Mouse (Mus musculus) MEL (cell line): ENCODE results near the gene Pla2g6. TPM values are rescaled to one million over a fixed set of nuclear protein-coding genes. Genes with fewer than 3 reads are reported as not detected.

Experiments
- DNase-seq: peaks from one replicate; pipeline ENCODE4 v3.0.0; 2011; ENCODE audit warnings: low read depth, low spot score
- H3K27ac ChIP-seq: 2 replicates; pipeline ENCODE4 v1.5.1; 2012; ENCODE audit warnings: low read depth, mild to moderate bottlenecking, control low read depth, low read length, moderate library complexity; ENCODE audit not compliant: control insufficient read depth
- H3K27me3 ChIP-seq, 2 experiments: fragments of 150-350 bp in 1 of 2; sonication (generic) in 1 of 2; 2 replicates each; pipeline ENCODE4 v1.6.1; 2012; ENCODE audit warnings: low read length in 2 of 2, mild to moderate bottlenecking in 2 of 2, improper control_type of control experiment in 1 of 2, moderate library complexity in 1 of 2; ENCODE audit not compliant: insufficient read depth in 2 of 2, control insufficient read depth in 1 of 2
- H3K36me3 ChIP-seq, 2 experiments: 2 replicates each; pipeline ENCODE4 v1.6.1; 2012 to 2014; ENCODE audit warnings: low read length in 2 of 2, improper control_type of control experiment in 1 of 2, inconsistent platforms in 1 of 2, mild to moderate bottlenecking in 1 of 2; ENCODE audit not compliant: insufficient read depth in 2 of 2, control insufficient read depth in 1 of 2
- H3K4me1 ChIP-seq, 2 experiments: fragments of 150-350 bp in 1 of 2; sonication (generic) in 1 of 2; 2 replicates each; pipeline ENCODE4 v1.6.1; 2012; ENCODE audit warnings: low read length in 2 of 2, improper control_type of control experiment in 1 of 2, mild to moderate bottlenecking in 1 of 2; ENCODE audit not compliant: insufficient read depth in 2 of 2, control insufficient read depth in 1 of 2
- H3K4me3 ChIP-seq, 2 experiments: fragments of 150-350 bp in 1 of 2; sonication (generic) in 1 of 2; 2 replicates each; pipeline ENCODE4 v1.5.1; 2012; ENCODE audit warnings: low read depth in 2 of 2, low read length in 2 of 2, mild to moderate bottlenecking in 2 of 2, moderate library complexity in 2 of 2, control low read depth in 1 of 2, improper control_type of control experiment in 1 of 2; ENCODE audit not compliant: control insufficient read depth in 1 of 2, insufficient read depth in 1 of 2
- H3K79me2 ChIP-seq: 2 replicates; pipeline ENCODE4 v1.6.1; 2012; ENCODE audit warnings: mild to moderate bottlenecking, low read length, moderate library complexity; ENCODE audit not compliant: control insufficient read depth, poor library complexity, insufficient read depth
- H3K9ac ChIP-seq: 2 replicates; pipeline ENCODE4 v1.6.1; 2012; ENCODE audit warnings: low read depth, mild to moderate bottlenecking, control low read depth, low read length, moderate library complexity; ENCODE audit not compliant: control insufficient read depth, poor library complexity, severe bottlenecking
- H3K9me3 ChIP-seq: fragments of 150-350 bp; sonication (generic); replicated peaks from 2 replicates; pipeline ENCODE4 v1.6.1; 2012; ENCODE audit warnings: mild to moderate bottlenecking, low read length, improper control_type of control experiment, moderate library complexity; ENCODE audit not compliant: insufficient read depth
- BHLHE40 ChIP-seq: IDR thresholded peaks from 2 replicates; pipeline ENCODE4 v1.6.1; 2012; ENCODE audit warnings: low read depth, mild to moderate bottlenecking, inconsistent platforms, low read length, improper control_type of control experiment, borderline replicate concordance
- CHD2 ChIP-seq: IDR thresholded peaks from 2 replicates; pipeline ENCODE4 v1.6.1; 2011; ENCODE audit warnings: low read length, improper control_type of control experiment
- CTCF ChIP-seq, 3 experiments: IDR thresholded peaks in 2 of 3; conservative IDR thresholded peaks in 1 of 3; 2 replicates each; pipeline ENCODE4 v1.5.1; 2011 to 2012; ENCODE audit warnings: low read length in 3 of 3, low read depth in 2 of 3, mild to moderate bottlenecking in 2 of 3, improper control_type of control experiment in 1 of 3, inconsistent platforms in 1 of 3, mixed read lengths in 1 of 3, moderate library complexity in 1 of 3; ENCODE audit not compliant: control insufficient read depth in 1 of 3, insufficient read depth in 1 of 3, poor library complexity in 1 of 3, severe bottlenecking in 1 of 3
- ELF1 ChIP-seq: IDR thresholded peaks from 2 replicates; pipeline ENCODE4 v1.6.1; 2014; ENCODE audit warnings: low read depth, mild to moderate bottlenecking, inconsistent platforms, low read length, improper control_type of control experiment, moderate library complexity
- GABPA ChIP-seq: IDR thresholded peaks from 2 replicates; pipeline ENCODE4 v1.6.1; 2012; ENCODE audit warnings: low read depth, mild to moderate bottlenecking, inconsistent platforms, low read length, improper control_type of control experiment, moderate library complexity
- GATA1 ChIP-seq: IDR thresholded peaks from 2 replicates; pipeline ENCODE4 v1.6.1; 2011; ENCODE audit warnings: low read depth, low read length, improper control_type of control experiment
- KAT2A ChIP-seq: conservative IDR thresholded peaks from 2 replicates; pipeline ENCODE4 v1.6.1; 2012; ENCODE audit warnings: low read depth, low read length, improper control_type of control experiment, inconsistent platforms
- MAFK ChIP-seq: IDR thresholded peaks from 2 replicates; pipeline ENCODE4 v1.6.1; 2011; ENCODE audit warnings: low read depth, mild to moderate bottlenecking, low read length, improper control_type of control experiment, borderline replicate concordance
- MAX ChIP-seq: IDR thresholded peaks from 2 replicates; pipeline ENCODE4 v1.6.1; 2011; ENCODE audit warnings: low read length, improper control_type of control experiment
- MAZ ChIP-seq: IDR thresholded peaks from 2 replicates; pipeline ENCODE4 v1.6.1; 2012; ENCODE audit warnings: low read depth, mild to moderate bottlenecking, inconsistent platforms, low read length, improper control_type of control experiment
- NELFE ChIP-seq: IDR thresholded peaks from 2 replicates; pipeline ENCODE4 v1.6.1; 2011; ENCODE audit warnings: low read depth, low read length, improper control_type of control experiment
- NRF1 ChIP-seq: IDR thresholded peaks from 2 replicates; pipeline ENCODE4 v1.6.1; 2014; ENCODE audit warnings: low read depth, mild to moderate bottlenecking, inconsistent platforms, low read length, improper control_type of control experiment, moderate library complexity; ENCODE audit not compliant: poor library complexity, insufficient read depth, severe bottlenecking
- POLR2AphosphoS2 ChIP-seq: IDR thresholded peaks from 2 replicates; pipeline ENCODE4 v1.6.1; 2011; ENCODE audit warnings: low read length, improper control_type of control experiment
- RAD21 ChIP-seq: IDR thresholded peaks from 2 replicates; pipeline ENCODE4 v1.6.1; 2011; ENCODE audit warnings: mild to moderate bottlenecking, low read depth, low read length, improper control_type of control experiment
- RCOR1 ChIP-seq: IDR thresholded peaks from 2 replicates; pipeline ENCODE4 v1.6.1; 2012; ENCODE audit warnings: low read depth, mild to moderate bottlenecking, inconsistent platforms, low read length, improper control_type of control experiment
- SIN3A ChIP-seq: IDR thresholded peaks from 2 replicates; pipeline ENCODE4 v1.6.1; 2012; ENCODE audit warnings: low read length, improper control_type of control experiment, inconsistent platforms
- SMC3 ChIP-seq: IDR thresholded peaks from 2 replicates; pipeline ENCODE4 v1.6.1; 2011; ENCODE audit warnings: low read depth, low read length, improper control_type of control experiment
- TBP ChIP-seq: IDR thresholded peaks from 2 replicates; pipeline ENCODE4 v1.8.0; 2011; ENCODE audit warnings: low read depth, low read length, improper control_type of control experiment
- TCF12 ChIP-seq: IDR thresholded peaks from 2 replicates; pipeline ENCODE4 v1.6.1; 2014; ENCODE audit warnings: low read depth, mild to moderate bottlenecking, inconsistent platforms, low read length, improper control_type of control experiment, moderate library complexity
- UBTF ChIP-seq: IDR thresholded peaks from 2 replicates; pipeline ENCODE4 v1.6.1; 2012; ENCODE audit warnings: low read depth, mild to moderate bottlenecking, inconsistent platforms, low read length, improper control_type of control experiment, moderate library complexity, borderline replicate concordance; ENCODE audit not compliant: insufficient read depth
- ZMIZ1 ChIP-seq: IDR thresholded peaks from 2 replicates; pipeline ENCODE4 v1.6.1; 2012; ENCODE audit warnings: low read depth, mild to moderate bottlenecking, inconsistent platforms, low read length, improper control_type of control experiment, moderate library complexity
- polyA plus RNA-seq, 2 experiments: library from polyadenylated mRNA; stranded (reverse) in 1 of 2; unstranded in 1 of 2; fragments of >175 nt in 1 of 2; fragments of >200 nt in 1 of 2; gene quantifications; 2 replicates each; pipeline versions ENCODE4 v1.2.1 to v1.2.4; 2012; ENCODE audit warnings: low replicate concordance in 2 of 2, low read depth in 1 of 2; ENCODE audit not compliant: insufficient read length in 2 of 2, insufficient read depth in 1 of 2, missing spikeins in 1 of 2
- total RNA-seq: library from RNA; depleted of rRNA; stranded (reverse); fragments of 300-350 nt; gene quantifications from 2 replicates; pipeline ENCODE4 v1.2.3, GENCODE M21; 2012

The Pla2g6 gene
- total and polyA plus RNA-seq, 3 experiments: 11.8 to 24.7 TPM; not detected in 1

GRCm38 (mm10) chr15:79285399-79285798, 42.8 kb downstream of the Pla2g6 start, which contains the start of gene Baiap2l2:
Gene Baiap2l2, minus strand, starts transcription at chr15:79285537.
- no peak within 1 kb of the TSS for H3K4me3 ChIP-seq
- H3K27ac ChIP-seq: no peak within 1 kb of the TSS
- DNase-seq: no peak
- H3K4me1 ChIP-seq: peaks cover 7 to 14% of the 10 kb centered on the region in 2 experiments; a peak in 3 of 4 replicates
- TF ChIP-seq RCOR1: no peak
- no peaks in the 10 kb centered on the region for H3K79me2 ChIP-seq
- H3K9ac ChIP-seq: no peak within 1 kb of the TSS
- peaks cover 0 to 15% of the 10 kb centered on the region in 2 experiments; a peak in 2 of 4 replicates for H3K36me3 ChIP-seq
- no peaks in the 10 kb centered on the region for H3K27me3 ChIP-seq
- H3K9me3 ChIP-seq: no peaks in the 10 kb centered on the region

- Histone ChIP-seq H3K9me3 (no peaks in the 10 kb centered on the region), H3K27me3 (no peaks in the 10 kb centered on the region), H3K4me3 (no peak overlapping the region), H3K36me3 (peaks cover 0 to 15% of the 10 kb centered on the region in 2 experiments; a peak in 2 of 4 replicates), H3K4me1 (peaks cover 7 to 14% of the 10 kb centered on the region in 2 experiments; a peak in 3 of 4 replicates), H3K27ac (no peak overlapping the region), H3K9ac (no peak overlapping the region), H3K79me2 (no peaks in the 10 kb centered on the region)
- no peak for TF ChIP-seq SIN3A
- TF ChIP-seq ELF1: no peak
- TF ChIP-seq RAD21: no peak
- TF ChIP-seq UBTF: no peak
- no peak for TF ChIP-seq ZMIZ1
- TF ChIP-seq MAZ: no peak
- no peak for TF ChIP-seq SMC3
- TF ChIP-seq CTCF (IDR thresholded peaks at IDR 0.05 in 2 of 3, conservative IDR thresholded peaks at IDR 0.05 in 1 of 3; ENCODE audit: control insufficient read depth in 1 of 3, insufficient read depth in 1 of 3, low read depth in 2 of 3, low read length in 3 of 3, poor library complexity in 1 of 3, severe bottlenecking in 1 of 3): no peak
- TF ChIP-seq TBP: no peak
- no peak for TF ChIP-seq MAFK
- TF ChIP-seq GABPA: no peak
- no peak for TF ChIP-seq CHD2
- TF ChIP-seq POLR2AphosphoS2: no peak
- DNase-seq: no peak
Measured at GRCm38 (mm10) chr15:79283371-79283770, 44.8 kb downstream of the Pla2g6 start.

- H3K4me1 ChIP-seq: peaks cover 7 to 14% of the 10 kb centered on the region in 2 experiments; a peak in 3 of 4 replicates
- H3K27me3 ChIP-seq: no peaks in the 10 kb centered on the region
- DNase-seq: no peak
- H3K27ac ChIP-seq: no peak overlapping the region
- H3K79me2 ChIP-seq: no peaks in the 10 kb centered on the region
- H3K4me3 ChIP-seq: no peak overlapping the region
- TF ChIP-seq ELF1 (no peak), TCF12 (no peak), BHLHE40 (no peak), SIN3A (no peak), KAT2A (no peak), NRF1 (no peak), NELFE (no peak), POLR2AphosphoS2 (no peak), GATA1 (no peak), MAX (no peak), MAZ (no peak)
- H3K9ac ChIP-seq: no peak overlapping the region
- H3K9me3 ChIP-seq: no peaks in the 10 kb centered on the region
- peaks cover 0 to 15% of the 10 kb centered on the region in 2 experiments; a peak in 2 of 4 replicates for H3K36me3 ChIP-seq
Measured at GRCm38 (mm10) chr15:79282434-79282833, 45.8 kb downstream of the Pla2g6 start.
